Mouse (Mus musculus) MEL (cell line): Measurements from ENCODE around the gene Ubox5. TPM values are rescaled to one million over a fixed set of nuclear protein-coding genes. Genes with fewer than 3 reads are reported as not detected.
A peak's percentile ranks its signal among the peaks of the same experiment; 100 is the strongest.

Source experiments
- DNase-seq: peaks from one replicate; pipeline ENCODE4 v3.0.0; 2011; ENCODE audit warnings: low read depth, low spot score
- H3K27ac ChIP-seq: 2 replicates; pipeline ENCODE4 v1.5.1; 2012; ENCODE audit warnings: low read depth, mild to moderate bottlenecking, control low read depth, low read length, moderate library complexity; ENCODE audit not compliant: control insufficient read depth
- H3K27me3 ChIP-seq, 2 experiments: fragments of 150-350 bp in 1 of 2; sonication (generic) in 1 of 2; 2 replicates each; pipeline ENCODE4 v1.6.1; 2012; ENCODE audit warnings: low read length in 2 of 2, mild to moderate bottlenecking in 2 of 2, improper control_type of control experiment in 1 of 2, moderate library complexity in 1 of 2; ENCODE audit not compliant: insufficient read depth in 2 of 2, control insufficient read depth in 1 of 2
- H3K36me3 ChIP-seq, 2 experiments: 2 replicates each; pipeline ENCODE4 v1.6.1; 2012 to 2014; ENCODE audit warnings: low read length in 2 of 2, improper control_type of control experiment in 1 of 2, inconsistent platforms in 1 of 2, mild to moderate bottlenecking in 1 of 2; ENCODE audit not compliant: insufficient read depth in 2 of 2, control insufficient read depth in 1 of 2
- H3K4me1 ChIP-seq, 2 experiments: fragments of 150-350 bp in 1 of 2; sonication (generic) in 1 of 2; 2 replicates each; pipeline ENCODE4 v1.6.1; 2012; ENCODE audit warnings: low read length in 2 of 2, improper control_type of control experiment in 1 of 2, mild to moderate bottlenecking in 1 of 2; ENCODE audit not compliant: insufficient read depth in 2 of 2, control insufficient read depth in 1 of 2
- H3K4me3 ChIP-seq, 2 experiments: fragments of 150-350 bp in 1 of 2; sonication (generic) in 1 of 2; 2 replicates each; pipeline ENCODE4 v1.5.1; 2012; ENCODE audit warnings: low read depth in 2 of 2, low read length in 2 of 2, mild to moderate bottlenecking in 2 of 2, moderate library complexity in 2 of 2, control low read depth in 1 of 2, improper control_type of control experiment in 1 of 2; ENCODE audit not compliant: control insufficient read depth in 1 of 2, insufficient read depth in 1 of 2
- H3K79me2 ChIP-seq: 2 replicates; pipeline ENCODE4 v1.6.1; 2012; ENCODE audit warnings: mild to moderate bottlenecking, low read length, moderate library complexity; ENCODE audit not compliant: control insufficient read depth, poor library complexity, insufficient read depth
- H3K9ac ChIP-seq: 2 replicates; pipeline ENCODE4 v1.6.1; 2012; ENCODE audit warnings: low read depth, mild to moderate bottlenecking, control low read depth, low read length, moderate library complexity; ENCODE audit not compliant: control insufficient read depth, poor library complexity, severe bottlenecking
- H3K9me3 ChIP-seq: fragments of 150-350 bp; sonication (generic); replicated peaks from 2 replicates; pipeline ENCODE4 v1.6.1; 2012; ENCODE audit warnings: mild to moderate bottlenecking, low read length, improper control_type of control experiment, moderate library complexity; ENCODE audit not compliant: insufficient read depth
- BHLHE40 ChIP-seq: IDR thresholded peaks from 2 replicates; pipeline ENCODE4 v1.6.1; 2012; ENCODE audit warnings: low read depth, mild to moderate bottlenecking, inconsistent platforms, low read length, improper control_type of control experiment, borderline replicate concordance
- CHD2 ChIP-seq: IDR thresholded peaks from 2 replicates; pipeline ENCODE4 v1.6.1; 2011; ENCODE audit warnings: low read length, improper control_type of control experiment
- CTCF ChIP-seq, 3 experiments: IDR thresholded peaks in 2 of 3; conservative IDR thresholded peaks in 1 of 3; 2 replicates each; pipeline ENCODE4 v1.5.1; 2011 to 2012; ENCODE audit warnings: low read length in 3 of 3, low read depth in 2 of 3, mild to moderate bottlenecking in 2 of 3, improper control_type of control experiment in 1 of 3, inconsistent platforms in 1 of 3, mixed read lengths in 1 of 3, moderate library complexity in 1 of 3; ENCODE audit not compliant: control insufficient read depth in 1 of 3, insufficient read depth in 1 of 3, poor library complexity in 1 of 3, severe bottlenecking in 1 of 3
- E2F4 ChIP-seq: IDR thresholded peaks from 2 replicates; pipeline ENCODE4 v1.6.1; 2011; ENCODE audit warnings: low read depth, low read length, improper control_type of control experiment, borderline replicate concordance
- EP300 ChIP-seq, 2 experiments: IDR thresholded peaks; 2 replicates each; pipeline ENCODE4 v1.6.1; 2011; ENCODE audit warnings: improper control_type of control experiment in 2 of 2, low read length in 2 of 2, low read depth in 1 of 2, mild to moderate bottlenecking in 1 of 2
- ETS1 ChIP-seq: IDR thresholded peaks from 2 replicates; pipeline ENCODE4 v1.6.1; 2012; ENCODE audit warnings: low read depth, mild to moderate bottlenecking, inconsistent platforms, low read length, improper control_type of control experiment, moderate library complexity
- HCFC1 ChIP-seq: IDR thresholded peaks from 2 replicates; pipeline ENCODE4 v1.6.1; 2012; ENCODE audit warnings: low read depth, mild to moderate bottlenecking, inconsistent platforms, low read length, improper control_type of control experiment, moderate library complexity
- JUND ChIP-seq: IDR thresholded peaks from 2 replicates; pipeline ENCODE4 v1.6.1; 2011; ENCODE audit warnings: low read depth, mild to moderate bottlenecking, improper control_type of control experiment, low read length
- KAT2A ChIP-seq: conservative IDR thresholded peaks from 2 replicates; pipeline ENCODE4 v1.6.1; 2012; ENCODE audit warnings: low read depth, low read length, improper control_type of control experiment, inconsistent platforms
- MAFK ChIP-seq: IDR thresholded peaks from 2 replicates; pipeline ENCODE4 v1.6.1; 2011; ENCODE audit warnings: low read depth, mild to moderate bottlenecking, low read length, improper control_type of control experiment, borderline replicate concordance
- MXI1 ChIP-seq: IDR thresholded peaks from 2 replicates; pipeline ENCODE4 v1.6.1; 2011; ENCODE audit warnings: mild to moderate bottlenecking, low read depth, low read length, improper control_type of control experiment
- MYB ChIP-seq: IDR thresholded peaks from 2 replicates; pipeline ENCODE4 v1.6.1; 2011; ENCODE audit warnings: mild to moderate bottlenecking, low read depth, low read length, improper control_type of control experiment
- MYC ChIP-seq: IDR thresholded peaks from 2 replicates; pipeline ENCODE4 v1.6.1; 2011; ENCODE audit warnings: low read depth, mild to moderate bottlenecking, low read length, improper control_type of control experiment, moderate library complexity
- NELFE ChIP-seq: IDR thresholded peaks from 2 replicates; pipeline ENCODE4 v1.6.1; 2011; ENCODE audit warnings: low read depth, low read length, improper control_type of control experiment
- POLR2A ChIP-seq, 2 experiments: IDR thresholded peaks; 2 replicates each; pipeline ENCODE4 v1.6.1; 2011 to 2012; ENCODE audit warnings: low read length in 2 of 2, mild to moderate bottlenecking in 2 of 2, control low read depth in 1 of 2, improper control_type of control experiment in 1 of 2, low read depth in 1 of 2, moderate library complexity in 1 of 2; ENCODE audit not compliant: control insufficient read depth in 1 of 2, insufficient read depth in 1 of 2, poor library complexity in 1 of 2
- RAD21 ChIP-seq: IDR thresholded peaks from 2 replicates; pipeline ENCODE4 v1.6.1; 2011; ENCODE audit warnings: mild to moderate bottlenecking, low read depth, low read length, improper control_type of control experiment
- SMC3 ChIP-seq: IDR thresholded peaks from 2 replicates; pipeline ENCODE4 v1.6.1; 2011; ENCODE audit warnings: low read depth, low read length, improper control_type of control experiment
- TCF12 ChIP-seq: IDR thresholded peaks from 2 replicates; pipeline ENCODE4 v1.6.1; 2014; ENCODE audit warnings: low read depth, mild to moderate bottlenecking, inconsistent platforms, low read length, improper control_type of control experiment, moderate library complexity
- USF2 ChIP-seq, 2 experiments: IDR thresholded peaks; 2 replicates each; pipeline ENCODE4 v1.6.1; 2011 to 2012; ENCODE audit warnings: improper control_type of control experiment in 2 of 2, low read length in 2 of 2, borderline replicate concordance in 1 of 2, inconsistent platforms in 1 of 2, low read depth in 1 of 2, mild to moderate bottlenecking in 1 of 2; ENCODE audit not compliant: insufficient read depth in 1 of 2
- ZC3H11A ChIP-seq: IDR thresholded peaks from 2 replicates; pipeline ENCODE4 v1.6.1; 2012; ENCODE audit warnings: low read depth, mild to moderate bottlenecking, inconsistent platforms, low read length, improper control_type of control experiment
- ZKSCAN1 ChIP-seq: IDR thresholded peaks from 2 replicates; pipeline ENCODE4 v1.6.1; 2012; ENCODE audit warnings: low read depth, mild to moderate bottlenecking, inconsistent platforms, low read length, improper control_type of control experiment, moderate library complexity
- ZNF384 ChIP-seq: IDR thresholded peaks from 2 replicates; pipeline ENCODE4 v1.6.1; 2012; ENCODE audit warnings: low read depth, mild to moderate bottlenecking, inconsistent platforms, low read length, improper control_type of control experiment
- polyA plus RNA-seq, 2 experiments: library from polyadenylated mRNA; stranded (reverse) in 1 of 2; unstranded in 1 of 2; fragments of >175 nt in 1 of 2; fragments of >200 nt in 1 of 2; gene quantifications; 2 replicates each; pipeline versions ENCODE4 v1.2.1 to v1.2.4; 2012; ENCODE audit warnings: low replicate concordance in 2 of 2, low read depth in 1 of 2; ENCODE audit not compliant: insufficient read length in 2 of 2, insufficient read depth in 1 of 2, missing spikeins in 1 of 2
- total RNA-seq: library from RNA; depleted of rRNA; stranded (reverse); fragments of 300-350 nt; gene quantifications from 2 replicates; pipeline ENCODE4 v1.2.3, GENCODE M21; 2012

Ubox5 gene
- total and polyA plus RNA-seq, 3 experiments: 5.4 to 11.2 TPM; not detected in 1

DNA sequence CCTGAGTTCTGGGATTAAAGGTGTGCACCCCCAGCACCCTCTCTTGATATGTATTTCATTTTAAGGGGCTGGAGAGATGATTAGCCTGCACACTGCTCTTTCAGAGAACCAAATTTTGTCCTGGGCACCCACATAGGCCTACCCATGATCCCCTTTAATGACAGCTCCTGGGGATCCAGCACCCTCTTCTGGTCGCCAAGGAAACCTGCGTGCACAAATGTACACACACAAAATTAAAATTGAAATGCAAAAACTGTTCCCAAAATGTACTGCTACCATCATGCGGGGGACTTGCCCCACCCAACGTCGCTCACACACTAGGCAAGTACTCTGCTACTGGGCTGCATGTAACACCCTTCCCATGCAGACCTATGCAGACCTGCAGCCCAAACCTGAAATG is 54.9 kb downstream of the Ubox5 start:
- no peaks in the 10 kb centered on the region for H3K9me3 ChIP-seq
- no peaks in the 10 kb centered on the region for H3K27me3 ChIP-seq
- peaks cover 0 to 10% of the 10 kb centered on the region in 2 experiments; a peak in 1 of 4 replicates for H3K4me1 ChIP-seq
- H3K4me3 ChIP-seq: no peak overlapping the region
- no peak for TF ChIP-seq NELFE
- TF ChIP-seq SMC3: peak; percentile 74
- peak; percentile 75 for TF ChIP-seq ZC3H11A
- TF ChIP-seq ETS1: no peak
- no peak for TF ChIP-seq MAFK
- peak; percentile 60 to 77 (median 74) for TF ChIP-seq CTCF (IDR thresholded peaks at IDR 0.05 in 2 of 3, conservative IDR thresholded peaks at IDR 0.05 in 1 of 3; ENCODE audit: control insufficient read depth in 1 of 3, insufficient read depth in 1 of 3, low read depth in 2 of 3, low read length in 3 of 3, poor library complexity in 1 of 3, severe bottlenecking in 1 of 3)
- no peak for TF ChIP-seq MYC
- TF ChIP-seq JUND: no peak
- no peak for TF ChIP-seq MXI1
- no peak for TF ChIP-seq TCF12
- TF ChIP-seq RAD21: peak; percentile 80
- no peak for TF ChIP-seq ZNF384
- TF ChIP-seq POLR2A (IDR thresholded peaks at IDR 0.05; ENCODE audit: control insufficient read depth in 1 of 2, insufficient read depth in 1 of 2, low read depth in 1 of 2, low read length in 2 of 2, poor library complexity in 1 of 2): no peak
- H3K79me2 ChIP-seq: no peaks in the 10 kb centered on the region
- DNase-seq: peak; percentile 58
- no peak overlapping the region for H3K27ac ChIP-seq
- no peak overlapping the region for H3K9ac ChIP-seq
- H3K36me3 ChIP-seq: 0 out of 4 replicates have a peak, but pooled peaks cover 0 to 2% of the 10 kb centered on the region in 2 experiments

DNA sequence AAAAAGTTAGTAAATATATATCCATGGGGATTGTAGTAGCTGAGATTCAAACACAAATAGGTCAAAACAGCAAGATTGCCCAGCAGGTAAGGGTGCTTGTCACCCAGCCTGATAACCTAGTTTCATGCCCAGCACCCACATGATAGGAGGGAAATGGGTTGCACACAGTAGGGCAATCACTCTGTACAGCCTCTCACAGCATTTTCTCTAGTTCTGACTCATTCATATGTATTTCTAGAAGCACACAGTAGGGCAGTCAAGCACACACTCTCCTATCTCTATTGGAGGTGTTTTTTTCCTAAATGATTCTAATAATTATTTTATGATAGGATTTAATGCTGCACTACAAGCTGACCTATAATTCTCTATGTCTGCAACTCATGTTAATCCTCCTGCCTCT is 59.9 kb downstream of the Ubox5 start:
- H3K4me3 ChIP-seq: no peak overlapping the region
- peaks cover 0 to 5% of the 10 kb centered on the region in 2 experiments; a peak in 2 of 4 replicates for H3K36me3 ChIP-seq
- no peak overlapping the region for H3K27ac ChIP-seq
- no peak overlapping the region for H3K9ac ChIP-seq
- H3K79me2 ChIP-seq: peaks cover 4% of the 10 kb centered on the region
- H3K9me3 ChIP-seq: no peaks in the 10 kb centered on the region
- no peak for DNase-seq
- H3K4me1 ChIP-seq: peaks cover 0 to under 1% of the 10 kb centered on the region in 2 experiments; a peak in 1 of 4 replicates
- TF ChIP-seq MAFK: no peak
- no peak for TF ChIP-seq MXI1
- TF ChIP-seq ZKSCAN1: peak; percentile 73
- TF ChIP-seq HCFC1: no peak
- TF ChIP-seq TCF12: no peak
- H3K27me3 ChIP-seq: no peaks in the 10 kb centered on the region

DNA sequence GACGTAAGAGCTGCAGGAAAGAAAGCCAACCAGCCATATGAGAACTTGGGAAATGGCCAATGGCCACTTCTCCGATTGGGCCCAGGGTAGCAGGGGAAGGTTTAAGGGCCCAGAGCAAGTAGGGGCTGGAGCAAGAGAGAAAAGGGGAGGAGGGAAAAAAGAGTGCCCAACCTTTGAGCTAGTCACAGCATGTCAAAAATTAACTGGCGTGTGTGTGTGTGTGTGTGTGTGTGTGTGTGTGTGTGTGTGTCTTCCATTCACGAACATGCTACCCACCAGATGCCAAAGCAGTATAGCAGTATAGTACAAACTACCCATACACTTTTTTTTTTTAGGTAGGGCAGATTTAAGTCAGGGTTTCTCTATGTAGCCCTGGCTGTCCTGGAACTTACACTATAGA is 60.9 kb downstream of the Ubox5 start:
- no peaks in the 10 kb centered on the region for H3K27me3 ChIP-seq
- DNase-seq: no peak

More for the DNA sequence above, 60.9 kb downstream of the Ubox5 start:
- peaks cover 14% of the 10 kb centered on the region for H3K79me2 ChIP-seq
- peaks cover 2 to 7% of the 10 kb centered on the region in 2 experiments; a peak in 2 of 4 replicates for H3K4me1 ChIP-seq
- H3K36me3 ChIP-seq: peaks cover 4 to 5% of the 10 kb centered on the region in 2 experiments
- H3K9ac ChIP-seq: no peak overlapping the region
- no peak for TF ChIP-seq USF2 (IDR thresholded peaks at IDR 0.05; ENCODE audit: borderline replicate concordance in 1 of 2, insufficient read depth in 1 of 2, low read depth in 1 of 2, low read length in 2 of 2)
- TF ChIP-seq EP300 (IDR thresholded peaks at IDR 0.05; ENCODE audit: low read depth in 1 of 2, low read length in 2 of 2): no peak
- TF ChIP-seq NELFE: no peak
- TF ChIP-seq E2F4: no peak
- no peak for TF ChIP-seq ZKSCAN1
- TF ChIP-seq BHLHE40: no peak
- no peak for TF ChIP-seq CTCF (IDR thresholded peaks at IDR 0.05 in 2 of 3, conservative IDR thresholded peaks at IDR 0.05 in 1 of 3; ENCODE audit: control insufficient read depth in 1 of 3, insufficient read depth in 1 of 3, low read depth in 2 of 3, low read length in 3 of 3, poor library complexity in 1 of 3, severe bottlenecking in 1 of 3)
- no peak for TF ChIP-seq KAT2A
- TF ChIP-seq MYB: no peak
- TF ChIP-seq TCF12: no peak
- no peak for TF ChIP-seq HCFC1
- TF ChIP-seq CHD2: no peak
- no peak for TF ChIP-seq ETS1
- H3K4me3 ChIP-seq: no peak overlapping the region
- H3K27ac ChIP-seq: no peak overlapping the region
- H3K9me3 ChIP-seq: no peaks in the 10 kb centered on the region
